Mouse (Mus musculus): Measurements from ENCODE around the gene Mthfd1. TPM values are rescaled to one million over a fixed set of nuclear protein-coding genes. Genes with fewer than 3 reads are reported as not detected.

Mthfd1 gene
- polyA plus RNA-seq, 1 experiment from 2014 or later: 33.9 TPM

GRCm38 (mm10) chr12:76265001-76265400, 9.9 kb downstream of the Mthfd1 start:
- Histone ChIP-seq H3K36me3 (no peaks in the 10 kb centered on the region), H3K27ac (no peak overlapping the region), H3K4me3 (replicated peaks) (no peak overlapping the region), H3K27me3 (no peaks in the 10 kb centered on the region), H3K9me3 (no peaks in the 10 kb centered on the region), H3K9ac (replicated peaks) (no peak overlapping the region), H3K4me2 (replicated peaks) (no peak overlapping the region), H3K4me1 (replicated peaks) (no peaks in the 10 kb centered on the region)
- 84% methylated on average over 6 of the region's 6 CpGs for WGBS
- ATAC-seq: no peak

- no peak overlapping the region for H3K9ac ChIP-seq (replicated peaks)
- 0 out of 2 replicates have a peak, but pooled peaks cover 3% of the 10 kb centered on the region for H3K36me3 ChIP-seq
- no peaks in the 10 kb centered on the region for H3K4me1 ChIP-seq (replicated peaks)
- no peaks in the 10 kb centered on the region for H3K27me3 ChIP-seq
- no peaks in the 10 kb centered on the region for H3K9me3 ChIP-seq
- 75% methylated on average over 9 of the region's 9 CpGs for WGBS
- no peak overlapping the region for H3K27ac ChIP-seq
- ATAC-seq: no peak
- no peak overlapping the region for H3K4me2 ChIP-seq (replicated peaks)
- H3K4me3 ChIP-seq (replicated peaks): no peak overlapping the region
These were observed 11.8 kb downstream of the Mthfd1 start for GRCm38 (mm10) chr12:76266875-76267274.

- WGBS: 85% methylated on average over 10 of the region's 10 CpGs
- Histone ChIP-seq H3K9me3 (no peaks in the 10 kb centered on the region), H3K4me1 (replicated peaks) (no peaks in the 10 kb centered on the region), H3K27me3 (no peaks in the 10 kb centered on the region), H3K4me3 (replicated peaks) (no peak overlapping the region), H3K9ac (replicated peaks) (no peak overlapping the region), H3K27ac (no peak overlapping the region), H3K4me2 (replicated peaks) (no peak overlapping the region), H3K36me3 (0 out of 2 replicates have a peak, but pooled peaks cover 3% of the 10 kb centered on the region)
- no peak for ATAC-seq
These were observed 13.6 kb downstream of the Mthfd1 start for GRCm38 (mm10) chr12:76268686-76269085.

GRCm38 (mm10) chr12:76269196-76269595, 14.1 kb downstream of the Mthfd1 start:
- WGBS: 76% methylated on average over 7 of the region's 7 CpGs

GRCm38 (mm10) chr12:76271516-76271915, 16.4 kb downstream of the Mthfd1 start:
- H3K9me3 ChIP-seq: no peaks in the 10 kb centered on the region
- 0 out of 2 replicates have a peak, but pooled peaks cover 3% of the 10 kb centered on the region for H3K36me3 ChIP-seq
- 90% methylated on average over 6 of the region's 6 CpGs for WGBS
- no peak overlapping the region for H3K9ac ChIP-seq (replicated peaks)
- no peak overlapping the region for H3K27ac ChIP-seq
- H3K4me2 ChIP-seq (replicated peaks): no peak overlapping the region
- H3K27me3 ChIP-seq: no peaks in the 10 kb centered on the region
- H3K4me1 ChIP-seq (replicated peaks): no peaks in the 10 kb centered on the region
- ATAC-seq: no peak
- no peak overlapping the region for H3K4me3 ChIP-seq (replicated peaks)

More at GRCm38 (mm10) chr12:76269196-76269595, 14.1 kb downstream of the Mthfd1 start:
- H3K9ac ChIP-seq (replicated peaks): no peak overlapping the region
- no peaks in the 10 kb centered on the region for H3K4me1 ChIP-seq (replicated peaks)
- no peaks in the 10 kb centered on the region for H3K27me3 ChIP-seq
- no peak overlapping the region for H3K4me2 ChIP-seq (replicated peaks)
- H3K9me3 ChIP-seq: no peaks in the 10 kb centered on the region
- H3K27ac ChIP-seq: no peak overlapping the region
- ATAC-seq: no peak
- 0 out of 2 replicates have a peak, but pooled peaks cover 3% of the 10 kb centered on the region for H3K36me3 ChIP-seq
- no peak overlapping the region for H3K4me3 ChIP-seq (replicated peaks)

GRCm38 (mm10) chr12:76272610-76273524, 17.8 kb downstream of the Mthfd1 start:
- H3K9ac ChIP-seq (replicated peaks): no peak overlapping the region
- 95% methylated on average over 10 of the region's 10 CpGs for WGBS
- H3K4me3 ChIP-seq (replicated peaks): no peak overlapping the region
- H3K4me1 ChIP-seq (replicated peaks): no peaks in the 10 kb centered on the region
- H3K36me3 ChIP-seq: 0 out of 2 replicates have a peak, but pooled peaks cover 3% of the 10 kb centered on the region
- H3K27ac ChIP-seq: no peak overlapping the region
- no peaks in the 10 kb centered on the region for H3K27me3 ChIP-seq
- ATAC-seq: no peak
- no peak overlapping the region for H3K4me2 ChIP-seq (replicated peaks)
- H3K9me3 ChIP-seq: no peaks in the 10 kb centered on the region

GRCm38 (mm10) chr12:76278209-76278608, 23.1 kb downstream of the Mthfd1 start:
- no peak overlapping the region for H3K4me2 ChIP-seq (replicated peaks)
- H3K27me3 ChIP-seq: no peaks in the 10 kb centered on the region
- 82% methylated on average over 6 of the region's 6 CpGs for WGBS
- H3K27ac ChIP-seq: no peak overlapping the region
- peaks cover 22% of the 10 kb centered on the region for H3K36me3 ChIP-seq
- H3K4me3 ChIP-seq (replicated peaks): no peak overlapping the region
- H3K4me1 ChIP-seq (replicated peaks): 0 out of 2 replicates have a peak, but pooled peaks cover 5% of the 10 kb centered on the region
- no peak overlapping the region for H3K9ac ChIP-seq (replicated peaks)
- no peaks in the 10 kb centered on the region for H3K9me3 ChIP-seq
- no peak for ATAC-seq

GRCm38 (mm10) chr12:76280556-76280955, 25.5 kb downstream of the Mthfd1 start:
- H3K4me3 ChIP-seq (replicated peaks): no peak overlapping the region
- WGBS: 89% methylated on average over 9 of the region's 9 CpGs
- no peaks in the 10 kb centered on the region for H3K9me3 ChIP-seq
- 0 out of 2 replicates have a peak, but pooled peaks cover 5% of the 10 kb centered on the region for H3K4me1 ChIP-seq (replicated peaks)
- no peak overlapping the region for H3K9ac ChIP-seq (replicated peaks)
- ATAC-seq: no peak
- H3K4me2 ChIP-seq (replicated peaks): no peak overlapping the region
- no peak overlapping the region for H3K27ac ChIP-seq
- peaks cover 29% of the 10 kb centered on the region for H3K36me3 ChIP-seq
- no peaks in the 10 kb centered on the region for H3K27me3 ChIP-seq

GRCm38 (mm10) chr12:76281111-76281660, 26.1 kb downstream of the Mthfd1 start:
- no peak overlapping the region for H3K9ac ChIP-seq (replicated peaks)
- no peak overlapping the region for H3K4me2 ChIP-seq (replicated peaks)
- no peak overlapping the region for H3K27ac ChIP-seq
- no peaks in the 10 kb centered on the region for H3K9me3 ChIP-seq
- no peak for ATAC-seq
- WGBS: 88% methylated on average over 2 of the region's 2 CpGs
- no peaks in the 10 kb centered on the region for H3K27me3 ChIP-seq
- peaks cover 29% of the 10 kb centered on the region for H3K36me3 ChIP-seq
- H3K4me3 ChIP-seq (replicated peaks): no peak overlapping the region
- H3K4me1 ChIP-seq (replicated peaks): 0 out of 2 replicates have a peak, but pooled peaks cover 5% of the 10 kb centered on the region

GRCm38 (mm10) chr12:76282132-76282531, 27.0 kb downstream of the Mthfd1 start:
- Histone ChIP-seq H3K27ac (no peak overlapping the region), H3K4me1 (replicated peaks) (0 out of 2 replicates have a peak, but pooled peaks cover 6% of the 10 kb centered on the region), H3K4me2 (replicated peaks) (no peak overlapping the region), H3K9me3 (no peaks in the 10 kb centered on the region), H3K9ac (replicated peaks) (no peak overlapping the region), H3K4me3 (replicated peaks) (no peak overlapping the region), H3K36me3 (peaks cover 29% of the 10 kb centered on the region), H3K27me3 (no peaks in the 10 kb centered on the region)
- 0 out of 2 replicates have a peak, but pooled peaks have one; percentile 65 for ATAC-seq
- WGBS: 60% methylated on average over 4 of the region's 4 CpGs

GRCm38 (mm10) chr12:76282532-76283173, 27.6 kb downstream of the Mthfd1 start:
- 83% methylated on average over 17 of the region's 17 CpGs for WGBS
- Histone ChIP-seq H3K27ac (no peak overlapping the region), H3K9me3 (no peaks in the 10 kb centered on the region), H3K4me1 (replicated peaks) (peaks cover 11% of the 10 kb centered on the region; the same call in 1 of the 2 replicates), H3K36me3 (peaks cover 29% of the 10 kb centered on the region), H3K9ac (replicated peaks) (no peak overlapping the region), H3K27me3 (no peaks in the 10 kb centered on the region), H3K4me3 (replicated peaks) (no peak overlapping the region), H3K4me2 (replicated peaks) (no peak overlapping the region)
- ATAC-seq: no peak

GRCm38 (mm10) chr12:76285418-76285817, 30.3 kb downstream of the Mthfd1 start:
- H3K9me3 ChIP-seq: no peaks in the 10 kb centered on the region
- no peak overlapping the region for H3K27ac ChIP-seq
- H3K27me3 ChIP-seq: no peaks in the 10 kb centered on the region
- H3K4me3 ChIP-seq (replicated peaks): no peak overlapping the region
- 91% methylated on average over 6 of the region's 6 CpGs for WGBS
- H3K4me1 ChIP-seq (replicated peaks): peaks cover 22% of the 10 kb centered on the region
- no peak overlapping the region for H3K4me2 ChIP-seq (replicated peaks)
- no peak overlapping the region for H3K9ac ChIP-seq (replicated peaks)
- no peak for ATAC-seq
- H3K36me3 ChIP-seq: peaks cover 25% of the 10 kb centered on the region
